Mouse (Mus musculus) megakaryocyte progenitor cell, adult 5-6 weeks (primary cell): ENCODE measurements at regions not wholly inside any gene's neighbourhood (a gene's known extent, or its start where the extent isn't known, plus 50 kb on each side); places are given as distances from the start of the nearest gene placed in this dataset.

Experiments used
- ATAC-seq: replicated peaks from 2 replicates; pipeline ENCODE4 v1.8.0; 2016; ENCODE audit warnings: mild to moderate bottlenecking, moderate TSS enrichment, inconsistent platforms; ENCODE audit not compliant: poor library complexity

GRCm38 (mm10) chr13:94707371-94708280 lies 81.1 kb upstream of the Tbca start:
- ATAC-seq: no peak

GRCm38 (mm10) chr13:94708786-94709185 lies 79.9 kb upstream of the Tbca start:
- no peak for ATAC-seq

GRCm38 (mm10) chr13:94709691-94710573 lies 78.8 kb upstream of the Tbca start:
- ATAC-seq: peak; percentile 44

- no peak for ATAC-seq
Measured at GRCm38 (mm10) chr13:94710574-94711172, 78.0 kb upstream of the Tbca start.

GRCm38 (mm10) chr13:94713451-94713850 lies 75.3 kb upstream of the Tbca start:
- ATAC-seq: peak; percentile 75

- no peak for ATAC-seq
Measured at GRCm38 (mm10) chr13:94721625-94722024, 67.1 kb upstream of the Tbca start.
